Mouse (Mus musculus): ENCODE measurements around the gene Flnb. TPM values are rescaled to one million over a fixed set of nuclear protein-coding genes. Genes with fewer than 3 reads are reported as not detected.

The Flnb gene
- polyA plus RNA-seq, 1 experiment: 9.8 TPM

- TF ChIP-seq CTCF (IDR thresholded peaks at IDR 0.05; ENCODE audit: control insufficient read depth, insufficient read depth, insufficient replicate concordance, low read depth, low read length) (no peak), POLR2A (IDR thresholded peaks at IDR 0.05; ENCODE audit: control insufficient read depth, low read depth, low read length) (no peak)
- Histone ChIP-seq H3K27ac (ENCODE audit: control insufficient read depth, insufficient read depth, low read depth, low read length) (no peak overlapping the region), H3K4me1 (ENCODE audit: control insufficient read depth, insufficient read depth, low read length) (no peaks in the 10 kb centered on the region), H3K27me3 (ENCODE audit: control insufficient read depth, insufficient read depth, low read length) (no peaks in the 10 kb centered on the region), H3K36me3 (ENCODE audit: control insufficient read depth, insufficient read depth, low read length) (no peaks in the 10 kb centered on the region), H3K4me3 (ENCODE audit: control insufficient read depth, low read depth, low read length) (no peak overlapping the region)
Measured at GRCm38 (mm10) chr14:7896126-7896525, 78.4 kb downstream of the Flnb start.

DNA sequence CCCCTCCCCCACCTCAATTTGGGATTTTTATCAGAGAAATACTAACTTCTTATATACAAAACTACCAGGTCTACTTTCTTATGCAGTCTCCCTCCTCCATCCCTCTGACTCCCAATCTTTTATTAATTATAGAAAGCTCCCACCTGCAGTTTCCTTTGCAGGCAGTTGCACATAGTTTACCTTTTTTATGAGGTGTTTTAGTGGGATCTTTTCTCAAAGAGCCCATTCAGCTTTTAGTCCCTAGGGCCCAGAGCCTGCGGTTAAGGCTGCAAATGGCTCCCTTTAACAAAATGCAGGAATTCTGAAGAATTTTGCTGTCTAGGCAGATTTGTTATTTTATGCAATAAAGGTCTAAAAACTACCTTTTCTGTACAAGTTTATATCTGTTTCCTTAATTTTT lies 78.9 kb downstream of the Flnb start:
- Histone ChIP-seq H3K4me3 (ENCODE audit: control insufficient read depth, low read depth, low read length) (no peak overlapping the region), H3K27me3 (ENCODE audit: control insufficient read depth, insufficient read depth, low read length) (no peaks in the 10 kb centered on the region), H3K27ac (ENCODE audit: control insufficient read depth, insufficient read depth, low read depth, low read length) (no peak overlapping the region), H3K4me1 (ENCODE audit: control insufficient read depth, insufficient read depth, low read length) (no peaks in the 10 kb centered on the region), H3K36me3 (ENCODE audit: control insufficient read depth, insufficient read depth, low read length) (no peaks in the 10 kb centered on the region)
- TF ChIP-seq POLR2A (IDR thresholded peaks at IDR 0.05; ENCODE audit: control insufficient read depth, low read depth, low read length) (no peak), CTCF (IDR thresholded peaks at IDR 0.05; ENCODE audit: control insufficient read depth, insufficient read depth, insufficient replicate concordance, low read depth, low read length) (no peak)

DNA sequence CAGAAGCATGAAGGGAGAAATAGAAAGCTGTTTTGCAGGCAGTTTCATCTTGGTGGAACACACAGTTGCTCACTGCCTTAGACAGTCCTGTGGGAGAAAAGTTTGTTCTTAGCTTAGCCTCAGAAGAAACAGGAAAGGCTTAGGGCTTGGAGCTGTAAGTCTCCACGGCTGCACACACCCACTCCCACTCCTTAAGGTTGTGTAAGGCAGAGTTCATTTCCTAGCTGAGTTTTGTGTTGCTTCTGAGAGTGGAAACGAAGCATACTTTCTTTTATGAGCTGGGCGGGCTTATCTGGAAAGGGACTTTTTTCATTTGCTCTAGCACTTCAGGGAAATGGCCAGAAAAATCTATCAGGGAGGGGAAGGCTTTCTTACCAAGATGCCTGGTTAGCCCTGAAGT lies 82.2 kb downstream of the Flnb start:
- Histone ChIP-seq H3K27me3 (ENCODE audit: control insufficient read depth, insufficient read depth, low read length) (no peaks in the 10 kb centered on the region), H3K36me3 (ENCODE audit: control insufficient read depth, insufficient read depth, low read length) (no peaks in the 10 kb centered on the region), H3K4me1 (ENCODE audit: control insufficient read depth, insufficient read depth, low read length) (no peaks in the 10 kb centered on the region), H3K4me3 (ENCODE audit: control insufficient read depth, low read depth, low read length) (no peak overlapping the region), H3K27ac (ENCODE audit: control insufficient read depth, insufficient read depth, low read depth, low read length) (no peak overlapping the region)
- TF ChIP-seq POLR2A (IDR thresholded peaks at IDR 0.05; ENCODE audit: control insufficient read depth, low read depth, low read length) (no peak), CTCF (IDR thresholded peaks at IDR 0.05; ENCODE audit: control insufficient read depth, insufficient read depth, insufficient replicate concordance, low read depth, low read length) (no peak)

DNA sequence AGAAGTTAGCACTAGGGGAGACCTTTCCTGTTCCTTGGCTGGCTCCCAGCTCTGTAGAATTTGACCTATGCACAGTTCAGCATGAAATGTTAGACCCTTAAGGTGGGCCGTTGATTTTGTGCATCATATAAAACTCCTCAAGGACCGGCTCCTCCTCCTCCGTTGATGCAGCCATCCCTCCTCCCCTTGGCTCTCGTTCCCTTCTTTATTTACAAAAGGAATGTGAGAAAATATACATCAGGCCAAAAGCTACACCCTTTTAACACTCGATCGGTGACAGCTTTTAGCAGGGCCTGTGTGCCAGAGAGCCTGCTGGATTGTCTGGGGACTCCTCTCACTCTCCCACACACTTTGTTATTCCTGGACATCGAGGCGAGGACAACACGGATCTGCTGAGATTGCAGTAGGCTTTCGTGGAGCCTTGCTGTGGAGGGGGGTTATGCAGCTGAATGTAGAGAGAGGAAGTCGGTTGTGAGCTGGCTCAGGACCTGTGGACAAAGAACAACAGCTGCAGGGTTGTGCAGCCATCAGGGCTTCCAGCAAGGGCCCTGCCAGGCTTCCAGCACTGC lies 82.8 kb downstream of the Flnb start:
- Histone ChIP-seq H3K36me3 (ENCODE audit: control insufficient read depth, insufficient read depth, low read length) (no peaks in the 10 kb centered on the region), H3K4me1 (ENCODE audit: control insufficient read depth, insufficient read depth, low read length) (no peaks in the 10 kb centered on the region), H3K4me3 (ENCODE audit: control insufficient read depth, low read depth, low read length) (no peak overlapping the region), H3K27me3 (ENCODE audit: control insufficient read depth, insufficient read depth, low read length) (no peaks in the 10 kb centered on the region), H3K27ac (ENCODE audit: control insufficient read depth, insufficient read depth, low read depth, low read length) (no peak overlapping the region)
- TF ChIP-seq POLR2A (IDR thresholded peaks at IDR 0.05; ENCODE audit: control insufficient read depth, low read depth, low read length): no peak
- no peak for TF ChIP-seq CTCF (IDR thresholded peaks at IDR 0.05; ENCODE audit: control insufficient read depth, insufficient read depth, insufficient replicate concordance, low read depth, low read length)

- H3K36me3 ChIP-seq (ENCODE audit: control insufficient read depth, insufficient read depth, low read length): no peaks in the 10 kb centered on the region
- no peak overlapping the region for H3K4me3 ChIP-seq (ENCODE audit: control insufficient read depth, low read depth, low read length)
- H3K27me3 ChIP-seq (ENCODE audit: control insufficient read depth, insufficient read depth, low read length): no peaks in the 10 kb centered on the region
- H3K27ac ChIP-seq (ENCODE audit: control insufficient read depth, insufficient read depth, low read depth, low read length): no peak overlapping the region
- no peaks in the 10 kb centered on the region for H3K4me1 ChIP-seq (ENCODE audit: control insufficient read depth, insufficient read depth, low read length)
- TF ChIP-seq POLR2A (IDR thresholded peaks at IDR 0.05; ENCODE audit: control insufficient read depth, low read depth, low read length): no peak
- no peak for TF ChIP-seq CTCF (IDR thresholded peaks at IDR 0.05; ENCODE audit: control insufficient read depth, insufficient read depth, insufficient replicate concordance, low read depth, low read length)
Measured at GRCm38 (mm10) chr14:7901484-7902240, 83.9 kb downstream of the Flnb start.

DNA sequence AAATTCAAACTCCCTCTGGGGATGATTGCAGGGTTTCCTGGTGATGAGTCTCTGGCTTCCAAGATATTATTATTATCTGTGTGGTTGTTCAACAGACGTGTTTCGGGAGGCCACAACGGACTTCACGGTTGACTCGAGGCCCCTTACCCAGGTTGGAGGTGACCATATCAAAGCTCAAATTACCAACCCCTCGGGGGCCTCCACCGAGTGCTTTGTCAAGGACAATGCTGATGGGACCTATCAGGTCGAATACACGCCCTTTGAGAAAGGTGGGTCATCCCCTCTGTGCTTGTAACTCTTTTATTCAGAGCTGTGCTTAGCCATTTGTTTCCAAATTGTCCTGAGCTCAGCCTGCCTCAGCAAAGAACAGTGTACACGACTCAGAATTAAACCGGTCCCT lies 89.3 kb downstream of the Flnb start:
- no peaks in the 10 kb centered on the region for H3K27me3 ChIP-seq (ENCODE audit: control insufficient read depth, insufficient read depth, low read length)
- no peaks in the 10 kb centered on the region for H3K36me3 ChIP-seq (ENCODE audit: control insufficient read depth, insufficient read depth, low read length)
- TF ChIP-seq CTCF (IDR thresholded peaks at IDR 0.05; ENCODE audit: control insufficient read depth, insufficient read depth, insufficient replicate concordance, low read depth, low read length): no peak
- TF ChIP-seq POLR2A (IDR thresholded peaks at IDR 0.05; ENCODE audit: control insufficient read depth, low read depth, low read length): no peak
- no peak overlapping the region for H3K4me3 ChIP-seq (ENCODE audit: control insufficient read depth, low read depth, low read length)
- H3K4me1 ChIP-seq (ENCODE audit: control insufficient read depth, insufficient read depth, low read length): no peaks in the 10 kb centered on the region; the same call in 1 of the 2 replicates
- H3K27ac ChIP-seq (ENCODE audit: control insufficient read depth, insufficient read depth, low read depth, low read length): no peak overlapping the region

DNA sequence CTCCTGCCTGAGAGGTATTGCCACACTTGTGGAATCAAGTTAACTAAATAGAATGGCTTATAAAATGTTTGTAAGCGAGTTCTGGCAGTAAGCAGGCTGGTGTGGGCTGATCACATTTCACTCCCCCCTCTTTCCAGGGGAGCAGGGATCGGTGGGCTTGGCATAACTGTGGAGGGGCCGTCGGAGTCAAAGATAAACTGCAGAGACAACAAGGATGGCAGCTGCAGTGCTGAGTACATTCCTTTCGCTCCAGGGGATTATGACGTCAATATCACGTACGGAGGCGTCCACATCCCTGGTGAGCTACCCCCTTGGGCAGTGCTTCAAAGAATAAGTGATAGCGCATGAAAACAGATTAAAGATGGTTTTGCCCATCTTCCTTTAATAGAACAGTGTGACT lies 91.7 kb downstream of the Flnb start:
- TF ChIP-seq POLR2A (IDR thresholded peaks at IDR 0.05; ENCODE audit: control insufficient read depth, low read depth, low read length) (no peak), CTCF (IDR thresholded peaks at IDR 0.05; ENCODE audit: control insufficient read depth, insufficient read depth, insufficient replicate concordance, low read depth, low read length) (no peak)
- Histone ChIP-seq H3K27me3 (ENCODE audit: control insufficient read depth, insufficient read depth, low read length) (no peaks in the 10 kb centered on the region), H3K36me3 (ENCODE audit: control insufficient read depth, insufficient read depth, low read length) (no peaks in the 10 kb centered on the region), H3K4me3 (ENCODE audit: control insufficient read depth, low read depth, low read length) (no peak overlapping the region), H3K27ac (ENCODE audit: control insufficient read depth, insufficient read depth, low read depth, low read length) (no peak overlapping the region), H3K4me1 (ENCODE audit: control insufficient read depth, insufficient read depth, low read length) (no peaks in the 10 kb centered on the region; the same call in 1 of the 2 replicates)
